8 mouse cellular contexts compared by ENCODE assay signal in genomic region chr13:84347181-84347913, GRCm38 (mm10).
A peak's percentile ranks its signal among the peaks of the same experiment; 100 is the strongest.
DNase-seq lines count a peak whose midpoint lies in the region; ATAC-seq and TF ChIP-seq lines count a peak whose summit lies in the region.

No protein-coding gene starts in this region.

- peak overlapping the region; percentile 99 for H3K27ac ChIP-seq in forebrain, postnatal 0 days (ENCODE audit: low read depth, low read length)
- H3K27ac ChIP-seq in liver, embryonic 16.5 days (ENCODE audit: low read length): no peak overlapping the region
- no peak overlapping the region for H3K27ac ChIP-seq in stomach, embryonic 14.5 days (ENCODE audit: low read length)

- TF ChIP-seq CTCF in forebrain, postnatal 0 days (IDR thresholded peaks at IDR 0.05; ENCODE audit: low read depth): no peak

- no peaks in the 10 kb centered on the region for H3K36me3 ChIP-seq in forebrain, postnatal 0 days (ENCODE audit: insufficient read depth)
- no peaks in the 10 kb centered on the region for H3K36me3 ChIP-seq in liver, embryonic 16.5 days (ENCODE audit: control insufficient read depth, insufficient read depth)
- H3K36me3 ChIP-seq in stomach, embryonic 14.5 days (ENCODE audit: control insufficient read depth, insufficient read depth, low read length): no peaks in the 10 kb centered on the region

- under 1% methylated on average over 21 of the region's 21 CpGs for WGBS in forebrain, postnatal 0 days
- WGBS in liver, embryonic 16.5 days (ENCODE audit: insufficient replicate concordance): 3% methylated on average over 21 of the region's 21 CpGs
- WGBS in stomach, embryonic 14.5 days: 2% methylated on average over 21 of the region's 21 CpGs

- no peaks in the 10 kb centered on the region for H3K9me3 ChIP-seq in forebrain, postnatal 0 days (ENCODE audit: low read length)
- no peaks in the 10 kb centered on the region for H3K9me3 ChIP-seq in liver, embryonic 16.5 days (replicated peaks; ENCODE audit: control insufficient read depth, low read length)
- H3K9me3 ChIP-seq in stomach, embryonic 14.5 days (ENCODE audit: control insufficient read depth, low read depth, low read length): no peaks in the 10 kb centered on the region

- no peaks in the 10 kb centered on the region for H3K27me3 ChIP-seq in forebrain, postnatal 0 days (ENCODE audit: insufficient read depth, low read length)
- H3K27me3 ChIP-seq in liver, embryonic 16.5 days (ENCODE audit: control insufficient read depth, insufficient read depth, low read depth, low read length): peaks cover 55% of the 10 kb centered on the region
- H3K27me3 ChIP-seq in stomach, embryonic 14.5 days (ENCODE audit: control insufficient read depth, insufficient read depth, low read length): peaks cover 22% of the 10 kb centered on the region

- H3K4me3 ChIP-seq in forebrain, postnatal 0 days (ENCODE audit: low read depth, low read length): peak overlapping the region; percentile 50
- peak overlapping the region; percentile 49; the same call in 1 of the 2 replicates for H3K4me3 ChIP-seq in liver, embryonic 16.5 days (ENCODE audit: low read depth, low read length)
- peak overlapping the region; percentile 22 for H3K4me3 ChIP-seq in stomach, embryonic 14.5 days (ENCODE audit: low read depth, low read length)

- H3K9ac ChIP-seq in forebrain, postnatal 0 days: peak overlapping the region; percentile 95
- no peak overlapping the region for H3K9ac ChIP-seq in liver, embryonic 16.5 days (ENCODE audit: low read depth, low read length)
- H3K9ac ChIP-seq in stomach, embryonic 14.5 days (replicated peaks; ENCODE audit: low read depth, low read length): no peak overlapping the region

- DNase-seq in kidney, adult 18-20 months: peak; percentile 5
- DNase-seq in kidney, postnatal 14 days: no peak
- peak; percentile 76 for DNase-seq in cerebellum, adult 11-12 months
- DNase-seq in forebrain, postnatal 0 days: no peak
- DNase-seq in kidney, postnatal 4 days: peak; percentile 13 to 19
- no peak for DNase-seq in adrenal gland, adult 8-10 months

- peaks cover 23% of the 10 kb centered on the region for H3K4me1 ChIP-seq in forebrain, postnatal 0 days (ENCODE audit: insufficient read depth)
- no peaks in the 10 kb centered on the region; the same call in 1 of the 2 replicates for H3K4me1 ChIP-seq in liver, embryonic 16.5 days (ENCODE audit: control insufficient read depth, low read depth, low read length)
- H3K4me1 ChIP-seq in stomach, embryonic 14.5 days (ENCODE audit: control insufficient read depth, insufficient read depth, low read length): no peaks in the 10 kb centered on the region

- ATAC-seq in forebrain, postnatal 0 days: peak; percentile 42
- no peak for ATAC-seq in liver, embryonic 16.5 days (ENCODE audit: low read depth)
- no peak for ATAC-seq in stomach, embryonic 14.5 days (ENCODE audit: insufficient number of reproducible peaks, insufficient read depth, low FRiP score, low read depth)

- peak overlapping the region; percentile 70 for H3K4me2 ChIP-seq in forebrain, postnatal 0 days (ENCODE audit: low read depth)
- H3K4me2 ChIP-seq in liver, embryonic 16.5 days (ENCODE audit: low read depth, low read length): peak overlapping the region; percentile 66; the same call in 1 of the 2 replicates
- peak overlapping the region; percentile 69 for H3K4me2 ChIP-seq in stomach, embryonic 14.5 days (replicated peaks; ENCODE audit: low read depth, low read length)

Comparison
In these comparisons a context has a peak if more than half of its experiments do, and no peak if none do; other contexts are left out.
1. DNase-seq: peak in kidney, adult 18-20 months (single experiment), cerebellum, adult 11-12 months (single experiment) and kidney, postnatal 4 days (2 of 2); none in kidney, postnatal 14 days (single experiment), forebrain, postnatal 0 days (single experiment) and adrenal gland, adult 8-10 months (single experiment).
2. Peak in every context shown above with its lines, with median percentiles within 50 percentile points of each other: H3K4me2 ChIP-seq and H3K4me3 ChIP-seq.